Mouse (Mus musculus) embryo, embryonic 10.5 days (tissue): ENCODE results near the gene Lmnb2.

Experiments used
- DNase-seq: peaks from one replicate; pipeline ENCODE4 v3.0.0-alpha.2; 2015; ENCODE audit warnings: low spot score

Gene Lmnb2

DNA sequence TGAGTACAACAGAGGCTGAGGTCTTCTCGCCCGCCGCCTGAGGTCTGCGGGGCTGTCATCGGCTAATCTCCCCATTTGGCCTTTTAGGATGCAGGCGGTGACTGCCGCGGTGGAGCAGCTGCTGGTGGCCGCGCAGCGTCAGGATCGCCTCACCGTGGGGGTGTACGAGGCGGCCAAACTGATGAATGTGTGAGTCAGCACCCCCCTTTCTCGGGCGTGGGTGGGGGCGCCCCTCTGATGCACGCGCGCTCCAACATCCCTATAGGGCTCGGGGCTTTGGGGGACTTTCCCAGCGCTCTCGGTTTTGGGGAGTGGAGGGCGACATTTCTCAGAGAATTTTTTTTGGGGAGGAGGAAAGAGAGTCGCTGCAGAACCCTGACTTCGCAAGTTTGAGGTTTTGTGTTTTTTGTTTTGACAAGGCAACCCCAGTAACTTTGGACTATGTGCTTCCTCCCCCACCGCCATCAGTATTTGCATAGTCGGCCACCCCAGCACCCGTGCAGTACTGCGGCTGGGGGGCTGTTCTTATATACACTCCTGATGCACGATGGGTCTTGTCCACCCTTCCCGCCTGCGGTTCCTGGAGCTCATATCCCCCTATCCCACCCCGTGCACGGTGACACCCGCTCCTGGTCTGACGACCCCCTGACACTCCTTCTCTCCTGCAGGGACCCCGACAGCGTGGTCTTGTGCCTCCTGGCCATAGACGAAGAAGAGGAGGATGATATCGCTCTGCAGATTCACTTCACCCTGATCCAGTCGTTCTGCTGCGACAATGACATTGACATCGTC lies 12.5 kb upstream of the Lmnb2 start:
- no peak for DNase-seq

DNA sequence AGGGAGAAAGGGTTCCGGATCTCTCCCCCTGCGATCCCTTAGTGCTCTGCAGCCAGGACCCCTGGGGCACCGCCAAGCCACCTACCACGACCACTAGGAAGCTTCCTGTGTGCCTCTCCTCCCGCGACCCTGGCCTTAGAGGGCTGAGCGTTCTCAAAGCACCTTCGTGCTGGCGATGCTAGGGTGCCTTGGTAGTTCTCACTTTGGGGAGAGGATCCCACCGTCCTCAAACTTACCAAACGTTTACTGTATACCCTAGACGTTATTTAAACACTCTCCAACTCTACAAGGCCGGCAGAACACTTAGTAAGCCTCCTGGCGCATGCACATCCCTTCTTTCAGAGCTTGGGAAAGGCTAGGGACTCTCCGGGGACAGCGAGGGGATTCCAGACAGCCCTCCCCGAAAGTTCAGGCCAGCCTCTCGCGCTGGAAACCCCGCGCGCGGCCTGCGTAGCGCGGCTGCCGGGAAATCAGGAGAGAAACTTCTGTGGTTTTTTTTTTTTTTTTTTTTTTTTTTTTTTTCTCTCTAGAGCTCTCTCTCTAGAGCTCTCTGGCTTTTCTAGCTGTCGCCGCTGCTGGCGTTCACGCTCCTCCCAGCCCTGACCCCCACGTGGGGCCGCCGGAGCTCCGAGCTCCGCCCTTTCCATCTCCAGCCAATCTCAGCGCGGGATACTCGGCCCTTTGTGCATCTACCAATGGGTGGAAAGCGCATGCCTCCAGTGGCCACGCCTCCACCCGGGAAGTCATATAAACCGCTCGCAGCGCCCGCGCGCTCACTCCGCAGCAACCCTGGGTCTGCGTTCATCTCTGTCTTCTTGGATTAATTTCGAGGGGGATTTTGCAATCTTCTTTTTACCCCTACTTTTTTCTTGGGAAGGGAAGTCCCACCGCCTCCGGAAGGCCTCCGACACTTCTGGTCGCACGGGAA lies 11.5 kb upstream of the Lmnb2 start, which contains the start of gene Gadd45b:
Gadd45b (plus strand) TSS at position 775 of the 928 bp plus-strand sequence.
- DNase-seq, result peak; percentile 99

DNA sequence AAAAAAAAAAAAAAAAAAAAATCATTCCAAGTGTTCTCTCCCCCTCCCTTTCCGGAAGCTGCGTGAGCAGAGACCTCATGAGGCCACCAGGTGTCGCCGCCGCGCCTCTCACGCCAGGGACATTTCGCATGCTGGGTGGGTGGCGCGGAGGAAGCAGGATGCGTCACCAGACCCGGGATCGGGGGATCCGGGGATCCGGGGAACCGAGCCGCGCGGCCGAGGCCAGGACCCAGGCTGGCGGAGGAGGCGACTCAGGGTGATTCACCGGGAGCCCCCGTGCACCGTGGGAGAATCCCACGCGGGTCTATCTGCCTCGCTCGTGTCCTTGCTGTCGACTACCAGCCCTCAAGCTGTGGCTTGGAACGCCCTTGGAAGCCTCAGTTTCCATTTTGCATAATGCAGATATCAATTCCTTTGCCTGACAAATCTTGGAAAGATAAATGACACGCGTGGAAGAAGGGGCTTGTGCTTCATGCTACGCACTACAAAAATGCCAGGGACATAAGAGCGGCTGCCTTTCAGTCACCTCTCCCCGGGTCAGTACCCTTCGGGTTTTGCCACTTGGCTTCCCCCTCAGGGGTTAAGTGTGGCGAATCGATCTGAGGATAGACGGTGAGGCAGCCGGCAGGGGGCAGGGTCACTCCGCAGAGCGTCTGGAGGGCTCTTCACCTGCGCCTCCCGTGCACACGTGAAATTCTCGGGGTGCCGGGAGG lies 10.7 kb upstream of the Lmnb2 start:
- peak; percentile 93 for DNase-seq

DNA sequence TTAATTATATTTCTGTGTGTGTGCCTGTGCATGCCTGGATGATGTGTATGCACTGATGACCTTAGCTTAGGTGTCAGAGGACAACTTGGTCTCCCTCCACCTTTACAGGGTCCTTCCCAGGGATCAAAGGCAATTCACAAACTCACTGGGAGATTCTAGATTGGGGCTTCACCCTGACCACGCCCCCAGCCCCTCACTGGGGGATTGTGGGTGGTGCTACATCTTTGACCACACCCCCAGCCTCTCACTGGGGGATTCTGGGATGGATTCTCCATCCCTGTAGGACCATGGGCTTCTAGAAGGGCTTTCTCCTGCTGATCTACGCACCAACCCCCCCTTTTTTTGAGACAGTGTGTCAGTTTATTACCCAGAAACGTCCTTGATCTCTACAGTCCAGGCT lies 7.4 kb upstream of the Lmnb2 start:
- DNase-seq, result no peak

DNA sequence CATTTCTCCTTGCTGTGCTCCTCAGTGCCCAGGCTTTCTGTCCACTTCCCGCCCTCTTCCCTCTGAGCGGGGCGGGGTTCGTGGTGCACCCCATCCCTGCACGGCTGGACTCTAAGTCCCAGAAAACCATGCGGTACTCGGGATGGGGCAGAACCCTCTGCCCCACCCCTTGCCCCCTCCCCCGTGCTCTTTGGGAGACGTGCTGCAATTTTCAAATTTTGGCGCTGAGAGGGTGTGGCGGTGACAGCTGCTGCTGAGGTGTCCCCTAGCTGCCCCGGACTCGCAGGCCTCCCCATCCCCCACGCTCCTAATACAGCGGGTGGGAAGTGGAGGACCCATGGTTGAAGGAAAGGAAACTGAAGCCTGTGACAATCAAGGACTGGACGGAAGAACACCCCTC lies 3.9 kb upstream of the Lmnb2 start:
- peak; percentile 59 for DNase-seq

DNA sequence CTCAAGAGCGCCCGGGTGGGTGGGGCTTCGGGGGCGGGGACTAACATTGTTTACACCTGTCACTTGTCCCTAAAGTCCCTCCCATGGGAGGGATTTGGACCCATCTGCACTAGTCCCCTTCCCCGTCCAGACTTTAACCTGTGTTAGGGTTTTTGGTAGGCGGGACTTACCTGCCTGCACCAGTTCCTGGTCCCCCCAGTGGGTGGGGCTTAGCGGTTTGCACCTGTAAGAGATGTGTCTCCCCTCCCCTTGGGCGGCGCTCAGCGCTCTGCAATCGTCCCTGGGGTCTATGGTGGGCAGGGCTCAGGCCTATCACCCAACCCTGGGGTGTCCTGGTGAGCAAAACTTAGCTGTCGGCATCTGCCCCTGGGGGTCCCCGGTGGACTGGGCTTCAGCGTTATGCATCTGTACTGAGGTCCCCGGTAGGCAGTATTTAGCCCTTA lies 688 bp downstream of the Lmnb2 start:
- DNase-seq, result no peak

DNA sequence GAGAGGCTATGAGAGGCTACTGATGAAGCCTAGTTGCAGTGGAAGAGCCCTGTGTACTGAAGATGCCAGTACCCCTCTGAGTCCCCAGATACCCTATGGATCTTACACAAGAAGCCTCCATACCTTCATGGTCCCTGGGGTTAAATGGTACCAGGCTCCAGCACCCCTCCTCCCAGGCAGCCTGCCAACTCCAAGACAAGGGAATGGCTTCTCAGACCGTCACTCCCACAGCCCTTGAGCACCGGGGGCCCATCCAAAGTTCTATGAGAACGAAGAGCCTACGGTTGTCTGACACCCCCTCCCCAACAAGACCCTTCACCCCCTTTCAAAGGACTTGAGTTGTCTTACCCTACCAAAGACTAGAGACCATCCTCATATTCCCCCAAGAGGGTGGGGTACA lies 2.3 kb downstream of the Lmnb2 start:
- no peak for DNase-seq

DNA sequence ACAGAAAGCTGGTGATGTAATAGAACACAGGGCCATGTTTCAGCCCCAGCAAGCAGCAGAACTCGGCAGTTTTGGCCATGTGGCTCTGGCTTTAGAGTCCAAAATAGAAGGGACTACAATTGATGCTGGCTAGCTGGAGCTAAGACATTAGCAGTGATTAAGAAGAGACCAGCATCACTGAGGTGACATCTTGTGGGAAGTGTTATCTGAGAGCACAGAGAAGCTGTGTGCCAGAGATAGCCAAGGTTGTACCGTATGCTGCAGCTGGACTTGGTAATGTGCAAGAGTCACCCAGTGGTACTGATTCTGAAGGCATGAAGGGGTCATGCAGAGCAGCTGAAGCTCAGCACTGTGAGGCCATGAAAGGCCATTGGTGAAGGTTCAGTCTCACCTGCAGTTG lies 2.8 kb downstream of the Lmnb2 start:
- no peak for DNase-seq

DNA sequence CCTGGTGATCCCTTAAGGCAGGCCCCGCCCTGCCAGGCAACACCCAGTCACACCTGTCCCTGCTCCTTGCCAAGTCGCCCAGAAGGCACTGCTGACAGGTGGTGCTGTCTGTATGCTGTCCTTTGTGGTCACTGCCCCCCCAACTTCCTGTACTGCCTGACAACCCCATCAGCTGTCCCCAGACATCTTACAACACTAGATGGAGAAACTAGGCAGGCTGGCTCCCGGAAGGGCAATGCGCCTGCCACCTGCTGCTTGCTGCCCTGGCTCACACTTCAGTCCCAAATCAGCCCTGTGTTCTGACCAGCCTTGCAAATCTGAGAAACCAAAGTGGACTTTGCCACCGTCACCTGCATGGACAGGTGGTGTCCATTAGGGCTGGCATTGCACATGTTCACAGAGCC lies 3.8 kb downstream of the Lmnb2 start:
- no peak for DNase-seq

DNA sequence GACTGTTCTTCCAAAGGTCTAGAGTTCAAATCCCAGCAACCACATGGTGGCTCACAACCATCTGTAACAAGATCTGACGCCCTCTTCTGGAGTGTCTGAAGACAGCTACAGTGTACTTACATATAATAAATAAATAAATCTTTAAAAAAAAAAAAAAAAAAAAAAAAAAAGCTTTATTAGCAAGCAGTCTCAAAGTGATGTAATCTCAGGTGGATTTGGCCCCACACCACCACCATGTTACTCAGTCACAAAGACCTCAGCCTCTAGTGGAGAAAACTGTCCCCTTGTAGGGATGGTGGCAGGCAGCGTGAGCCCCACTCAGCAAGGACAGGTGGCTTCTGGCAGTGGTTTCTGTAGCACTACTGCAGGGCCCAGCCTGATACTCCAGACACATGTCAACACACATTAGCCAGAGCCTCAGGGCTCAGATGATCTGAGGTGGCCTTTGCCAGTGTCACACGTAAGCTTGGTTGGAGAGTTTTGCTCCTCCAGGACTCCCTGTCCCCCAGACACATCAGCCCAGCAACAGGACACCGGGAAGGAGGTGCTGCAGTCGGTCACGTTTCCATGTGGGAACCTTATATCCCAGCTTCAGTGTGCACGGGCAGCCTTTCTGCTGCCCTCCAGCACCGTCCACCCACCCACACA lies 4.6 kb downstream of the Lmnb2 start:
- DNase-seq, result no peak

DNA sequence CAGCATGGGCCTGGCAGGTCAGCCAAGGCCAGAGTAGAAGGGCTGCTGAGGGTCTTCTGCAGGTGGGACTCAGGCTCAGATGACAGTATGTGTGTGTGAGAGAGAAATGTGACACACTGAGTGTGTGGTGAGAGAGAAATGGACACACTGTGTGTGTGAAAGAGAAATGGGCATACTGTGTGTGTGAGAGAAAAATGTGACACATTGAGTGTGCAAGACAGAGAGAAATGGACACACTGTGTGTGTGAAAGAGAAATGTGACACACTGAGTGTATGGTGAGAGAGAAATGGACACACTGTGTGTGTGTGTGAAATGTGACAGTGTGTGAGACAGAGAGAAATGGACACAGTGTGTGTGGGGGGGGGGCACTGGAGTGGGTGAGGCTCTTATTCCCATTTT lies 6.2 kb downstream of the Lmnb2 start:
- no peak for DNase-seq

DNA sequence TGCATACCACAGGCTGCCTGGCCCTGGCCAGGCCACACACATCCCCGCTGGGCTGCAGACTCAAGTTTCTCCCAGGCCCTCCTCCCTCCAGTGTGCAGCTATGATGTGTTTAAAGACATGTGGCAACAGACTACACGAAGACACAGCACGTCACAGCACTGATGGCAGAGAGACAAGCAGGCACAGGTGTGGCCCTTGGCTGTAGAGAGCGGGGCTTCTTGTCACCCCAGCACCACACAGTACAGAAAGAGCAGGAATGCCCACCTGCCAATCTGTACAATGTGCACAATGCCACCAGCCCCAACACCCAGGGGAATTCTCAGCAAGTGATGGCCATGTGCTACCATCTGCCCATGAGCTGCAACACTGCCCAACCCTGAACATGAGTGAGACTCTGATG lies 6.7 kb downstream of the Lmnb2 start:
- no peak for DNase-seq

DNA sequence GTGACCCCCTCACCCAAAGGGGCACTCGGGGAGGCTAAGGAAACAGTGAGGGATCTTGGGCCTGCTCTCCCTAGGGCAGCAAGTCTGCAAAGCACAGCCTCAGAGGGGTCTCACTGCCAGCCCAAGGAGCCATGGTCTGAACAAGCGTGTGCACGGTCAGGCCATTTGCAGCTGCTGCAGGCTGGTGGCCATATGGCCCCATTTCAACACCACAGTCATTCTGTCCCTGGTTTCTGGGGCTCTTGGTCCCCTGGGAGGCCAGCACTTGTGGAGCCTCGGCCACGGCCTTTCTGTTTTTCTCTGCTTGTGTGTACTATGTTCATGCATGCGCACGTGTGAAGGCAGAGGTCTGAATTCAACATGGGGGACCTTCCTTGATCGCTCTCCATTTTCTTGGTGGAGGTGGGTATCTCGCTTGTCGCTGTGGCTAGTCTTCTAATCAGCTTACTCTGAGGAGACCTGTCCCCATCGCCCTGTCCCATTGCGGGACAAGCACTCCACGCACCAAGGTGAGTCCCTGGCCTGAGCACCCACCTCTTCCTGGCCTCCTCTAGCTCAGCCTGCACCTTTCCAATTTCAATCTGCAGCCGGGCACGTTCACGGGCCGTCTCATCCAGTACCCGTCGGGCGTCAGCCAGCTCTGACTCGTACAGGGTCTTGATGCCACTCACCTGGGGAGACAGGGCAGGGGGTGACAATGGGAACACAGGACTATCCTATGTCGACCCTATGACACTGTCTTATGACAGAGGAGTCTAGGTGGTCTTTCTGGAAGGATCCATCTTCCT lies 8.5 kb downstream of the Lmnb2 start:
- DNase-seq, result no peak

DNA sequence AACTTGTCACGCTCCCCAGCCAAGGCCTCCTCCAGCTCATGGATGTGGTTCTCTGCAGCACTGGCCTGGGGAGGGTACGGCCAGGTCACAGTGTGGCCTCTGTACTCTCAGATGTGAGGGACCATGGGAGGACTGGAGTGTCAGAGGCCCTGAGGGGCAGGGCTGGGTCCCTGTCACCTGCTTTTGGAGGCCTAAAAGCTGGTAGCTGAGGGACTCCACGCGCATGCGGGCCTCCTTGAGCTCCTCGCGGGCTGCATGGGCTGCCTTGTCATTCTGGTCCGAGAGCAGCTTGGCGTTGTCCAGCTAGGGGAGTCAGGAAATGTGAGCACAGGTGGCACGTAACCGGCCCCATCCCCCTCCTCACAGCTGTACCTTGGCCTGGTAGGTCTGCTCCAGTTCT lies 13.3 kb downstream of the Lmnb2 start:
- no peak for DNase-seq

DNA sequence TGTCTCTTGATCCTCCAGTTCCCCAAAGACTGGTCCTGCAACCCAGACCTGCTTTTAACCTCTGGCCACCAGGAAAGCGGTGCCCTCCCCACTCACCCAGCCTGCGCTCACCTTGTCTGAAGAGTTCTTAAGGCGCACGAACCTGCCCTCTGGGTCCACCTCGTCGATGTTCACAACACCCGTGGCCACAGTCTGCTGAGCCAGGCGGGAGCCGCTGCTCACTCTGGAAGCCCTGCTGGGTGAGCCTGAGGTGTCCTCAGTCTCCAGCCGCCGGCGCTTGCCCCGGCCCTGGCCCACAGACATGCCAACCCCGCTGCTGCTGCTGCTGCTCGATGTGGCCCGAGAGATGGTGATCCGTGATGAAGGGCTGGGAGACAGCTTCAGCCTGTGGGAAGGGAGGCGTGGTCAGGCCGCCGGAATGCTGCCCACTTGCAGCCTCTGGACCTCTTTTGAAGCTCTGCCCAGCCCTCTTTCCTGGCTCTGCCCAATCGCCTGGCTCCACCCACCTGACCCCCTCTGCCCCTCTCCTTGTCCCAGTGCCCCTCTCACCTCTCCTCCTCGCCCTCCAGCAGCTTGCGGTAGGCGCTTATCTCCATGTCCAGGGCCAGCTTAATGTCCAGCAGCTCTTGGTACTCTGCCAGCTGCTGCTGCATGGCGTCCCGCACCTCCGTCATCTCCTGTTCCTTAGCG lies 13.9 kb downstream of the Lmnb2 start:
- DNase-seq, result no peak

DNA sequence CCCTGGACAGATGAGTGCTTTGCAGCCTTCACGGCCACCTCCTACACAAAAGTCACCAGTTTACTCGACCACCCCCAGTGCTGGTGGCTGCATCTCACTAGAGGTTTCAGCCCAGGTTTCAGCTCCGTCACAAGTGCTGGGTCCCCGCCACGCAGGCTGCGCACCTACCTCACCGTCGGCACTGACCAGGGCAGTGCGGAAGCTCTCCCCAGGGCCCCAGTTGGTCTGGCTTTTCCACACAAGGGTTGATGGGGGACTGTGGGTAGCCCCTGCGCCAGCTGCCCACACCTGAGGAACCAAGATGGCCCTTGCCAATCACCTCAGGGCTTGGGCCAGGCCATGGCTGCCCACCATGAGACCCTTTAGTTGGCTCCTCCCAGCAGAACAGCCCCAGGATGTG lies 14.8 kb downstream of the Lmnb2 start:
- DNase-seq, result no peak

DNA sequence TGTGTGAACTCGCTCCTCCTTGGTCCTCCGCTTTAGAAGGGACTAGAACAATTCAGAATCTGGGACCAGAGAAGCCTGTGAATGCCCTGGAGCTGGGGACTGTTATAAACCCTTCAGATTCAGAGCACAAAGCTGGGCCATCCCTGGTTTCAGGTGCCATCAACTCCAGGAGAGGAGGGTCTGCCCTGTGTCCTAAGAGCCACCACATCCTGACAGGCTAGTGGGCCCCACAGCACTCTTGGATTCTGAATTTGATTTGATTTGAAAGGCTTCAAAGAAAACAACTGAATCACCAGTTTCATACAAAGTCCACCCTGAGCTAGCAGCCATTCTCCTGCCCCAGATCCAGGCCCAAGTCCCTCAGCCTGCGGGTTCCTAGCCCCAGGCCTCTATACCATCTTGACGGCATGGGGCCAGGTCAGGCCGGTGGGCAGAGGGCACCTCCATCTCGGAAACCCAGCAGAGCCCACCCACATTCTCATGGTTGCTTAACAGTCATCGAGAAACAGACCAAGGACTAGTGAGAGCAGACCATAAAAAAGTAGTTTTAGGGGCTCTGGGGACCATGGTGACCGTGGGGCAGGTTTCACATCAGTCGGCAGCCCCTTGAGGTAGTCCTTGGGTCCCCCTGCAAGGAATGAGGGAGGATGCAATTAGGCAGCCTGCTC lies 15.6 kb downstream of the Lmnb2 start:
- DNase-seq, result no peak

DNA sequence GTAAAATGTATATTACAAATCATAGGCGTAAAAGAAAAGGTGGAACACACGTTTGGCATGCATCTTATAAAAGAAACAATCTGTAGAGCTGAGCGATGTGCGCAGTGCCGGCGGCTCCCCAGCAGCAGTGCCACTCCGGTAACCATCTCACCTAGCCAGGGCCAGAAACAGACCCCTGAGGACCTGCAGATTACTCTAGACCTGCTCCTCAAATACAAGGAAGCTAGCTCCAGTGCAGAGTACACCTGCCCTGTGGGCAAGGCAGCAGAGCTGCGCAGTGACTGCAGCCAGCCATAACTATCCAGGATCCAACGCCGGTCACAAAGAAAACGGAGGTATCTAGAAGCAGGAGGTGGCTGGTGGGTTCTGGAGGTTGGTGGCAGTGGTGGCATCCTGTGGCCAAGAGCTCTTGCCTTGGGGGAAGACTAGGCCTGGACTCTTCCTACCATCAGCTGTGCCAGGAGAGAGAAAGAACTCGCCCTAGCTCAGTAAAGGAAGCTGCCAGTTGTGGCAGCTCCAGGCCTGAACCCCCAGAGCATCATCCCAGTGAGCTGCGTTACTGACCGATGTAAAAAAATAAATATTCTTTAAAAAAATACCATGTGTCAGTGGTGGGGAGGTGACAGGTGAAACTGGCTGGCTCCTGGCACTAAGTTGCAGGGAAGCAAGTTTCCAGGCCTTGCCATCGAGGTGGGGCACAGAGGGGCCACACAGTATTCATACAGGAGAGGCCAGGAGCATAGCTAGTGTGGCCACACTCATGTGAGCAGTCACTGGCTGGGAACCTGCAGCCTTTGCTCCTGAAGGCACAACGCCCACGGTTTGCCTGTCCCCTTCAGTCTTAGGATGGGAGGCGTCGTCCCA lies 16.4 kb downstream of the Lmnb2 start:
- no peak for DNase-seq
